Mouse (Mus musculus) embryonic facial prominence, embryonic 15.5 days (tissue): ENCODE measurements around the gene Gm1673. TPM values are rescaled to one million over a fixed set of nuclear protein-coding genes. Genes with fewer than 3 reads are reported as not detected.

Experiments
- ATAC-seq: fragments of 200-750 bp; cut with Nextera tagmentation; 2 replicates; pipeline ENCODE4 v1.8.0; 2017; ENCODE audit warnings: low read depth, moderate TSS enrichment; ENCODE audit not compliant: insufficient number of reproducible peaks, low FRiP score, low TSS enrichment
- H3K27ac ChIP-seq: fragments of 300-500 bp; sonication (generic); replicated peaks from 2 replicates; pipeline ENCODE4 v1.5.1; 2015; ENCODE audit warnings: mild to moderate bottlenecking, inconsistent platforms
- H3K27me3 ChIP-seq: fragments of 300-500 bp; sonication (generic); 2 replicates; pipeline ENCODE4 v1.6.1; 2015; ENCODE audit warnings: inconsistent platforms
- H3K36me3 ChIP-seq: fragments of 300-500 bp; sonication (generic); 2 replicates; pipeline ENCODE4 v1.6.1; 2015; ENCODE audit warnings: mild to moderate bottlenecking, inconsistent platforms
- H3K4me1 ChIP-seq: fragments of 300-500 bp; sonication (generic); 2 replicates; pipeline ENCODE4 v1.6.1; 2015; ENCODE audit warnings: inconsistent platforms
- H3K4me2 ChIP-seq: fragments of 300-500 bp; sonication (generic); replicated peaks from 2 replicates; pipeline ENCODE4 v1.6.1; 2015; ENCODE audit warnings: mild to moderate bottlenecking, inconsistent platforms
- H3K4me3 ChIP-seq: fragments of 300-500 bp; sonication (generic); replicated peaks from 2 replicates; pipeline ENCODE4 v1.5.1; 2015; ENCODE audit warnings: mild to moderate bottlenecking, inconsistent platforms
- H3K9ac ChIP-seq: fragments of 300-500 bp; sonication (generic); 2 replicates; pipeline ENCODE4 v1.6.1; 2015; ENCODE audit warnings: inconsistent platforms
- H3K9me3 ChIP-seq: fragments of 300-500 bp; sonication (generic); replicated peaks from 2 replicates; pipeline ENCODE4 v1.6.1; 2016; ENCODE audit warnings: inconsistent platforms
- WGBS: fragments of 180-500 bp; shearing (Covaris S2); methylation state at CpG from one replicate; pipeline ENCODE4 v1.1.7; 2015; 5-methylcytosine and 5-hydroxymethylcytosine counted together
- polyA plus RNA-seq: library from polyadenylated mRNA; unstranded; fragments of >200 nt; fragmentation: Nextera tagmentation; extraction: Ambion mirVana; gene quantifications from 2 replicates; pipeline ENCODE4 v1.2.1, GENCODE M21; 2015

Gm1673 gene
- polyA plus RNA-seq, 1 experiment from 2014 or later, result 103 TPM

DNA sequence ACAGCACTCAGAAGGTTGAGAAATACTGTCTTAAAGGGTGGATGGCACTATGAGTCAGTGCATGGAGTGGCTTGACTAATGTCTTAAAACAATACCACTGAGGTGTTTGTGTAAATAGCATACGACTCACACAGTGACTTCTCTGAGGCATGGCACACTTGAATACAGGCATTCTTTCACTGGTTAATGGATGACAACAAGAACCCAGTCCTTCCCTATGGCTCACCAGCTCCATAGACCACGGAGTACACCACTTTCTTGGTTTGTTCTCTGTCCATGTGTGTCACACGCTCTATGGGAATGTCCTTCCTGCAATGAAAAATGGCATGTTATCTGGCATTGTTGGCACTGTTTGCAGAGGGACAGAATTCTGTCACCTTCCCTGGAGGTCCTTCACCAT lies 49.3 kb downstream of the Gm1673 start:
- Histone ChIP-seq H3K27me3 (no peaks in the 10 kb centered on the region), H3K36me3 (no peaks in the 10 kb centered on the region), H3K4me3 (no peak overlapping the region), H3K9ac (no peak overlapping the region), H3K27ac (no peak overlapping the region), H3K4me1 (0 out of 2 replicates have a peak, but pooled peaks cover under 1% of the 10 kb centered on the region), H3K4me2 (no peak overlapping the region), H3K9me3 (no peaks in the 10 kb centered on the region)
- ATAC-seq, result no peak
- 72% methylated on average over 3 of the region's 3 CpGs for WGBS

Other genes with a start within 250 kb of the Gm1673 start
- gene Letm1, start 200.6 kb upstream of the Gm1673 start, polyA plus RNA-seq, result 49.9 and 51.8 TPM in 2 replicates
- 35.8 and 37.6 TPM in 2 replicates for gene Nsd2, start 162.7 kb upstream of the Gm1673 start, polyA plus RNA-seq
- gene Nelfa, start 47.0 kb upstream of the Gm1673 start, polyA plus RNA-seq, result 49.5 and 54.9 TPM in 2 replicates
- 0.39 and 0.74 TPM in 2 replicates for gene Nat8l, start 12.6 kb downstream of the Gm1673 start, polyA plus RNA-seq
- gene Poln, start 186.0 kb downstream of the Gm1673 start, polyA plus RNA-seq, result 2.7 and 3.4 TPM in 2 replicates
- 26.2 and 29.3 TPM in 2 replicates for gene Haus3, start 186.1 kb downstream of the Gm1673 start, polyA plus RNA-seq
- 43.1 and 50.0 TPM in 2 replicates for gene Mxd4, start 204.3 kb downstream of the Gm1673 start, polyA plus RNA-seq